Mouse (Mus musculus) fibroblast of lung, adult 2 months (primary cell): ENCODE results near the gene Zc3h10.
"Not testable (repeated sequence)": the region's sequence is repeated elsewhere in the genome, so short reads cannot be mapped to it uniquely, and the experiment has no call there.

Experiments
- DNase-seq: peaks from one replicate; pipeline ENCODE4 v3.0.0-alpha.2; 2011; ENCODE audit warnings: low read depth

Zc3h10 gene

GRCm38 (mm10) chr10:128547361-128548032, at the start of gene Zc3h10:
TSS of gene Zc3h10 (minus strand) at chr10:128547774.
- peak; percentile 90 for DNase-seq

DNA sequence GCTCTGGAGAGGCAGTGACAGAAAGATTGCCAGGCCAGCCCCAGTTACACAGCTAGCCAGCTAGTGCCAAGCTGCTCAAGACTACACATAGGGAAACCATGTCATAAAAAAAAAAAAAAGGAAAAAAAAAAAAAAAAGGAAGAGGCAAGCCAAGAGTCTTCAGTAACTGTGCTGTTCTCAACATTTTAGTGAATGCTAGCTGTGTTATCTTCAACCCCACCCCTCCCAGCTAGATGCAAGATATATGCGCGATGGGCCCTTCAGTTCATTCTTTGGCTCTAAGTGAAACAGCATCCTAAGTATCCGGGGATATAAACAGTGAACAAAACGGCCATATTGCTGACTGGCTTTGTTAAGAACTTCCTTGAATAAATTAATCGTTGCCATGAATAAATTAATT, 45.2 kb upstream of the Zc3h10 start:
- DNase-seq: no peak

DNA sequence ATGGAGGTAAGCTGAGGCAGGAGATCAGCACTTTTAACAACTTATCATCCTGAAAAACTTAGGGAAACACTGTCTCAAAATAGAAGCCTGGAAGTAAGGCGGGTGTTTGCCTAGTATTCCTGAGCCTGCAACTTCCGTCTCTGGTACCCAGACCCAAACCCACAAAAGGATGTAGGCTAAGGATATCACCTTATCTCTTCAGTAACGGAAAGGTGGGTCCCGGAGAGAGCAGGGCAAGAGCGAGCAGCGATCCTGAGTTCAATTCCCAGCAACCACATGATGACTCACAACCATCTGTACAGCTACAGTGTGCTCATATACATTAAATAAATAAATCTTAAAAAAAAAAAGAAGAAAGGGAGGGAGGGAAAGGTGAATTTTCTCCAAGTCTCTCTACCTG, 43.9 kb upstream of the Zc3h10 start:
- no peak for DNase-seq

DNA sequence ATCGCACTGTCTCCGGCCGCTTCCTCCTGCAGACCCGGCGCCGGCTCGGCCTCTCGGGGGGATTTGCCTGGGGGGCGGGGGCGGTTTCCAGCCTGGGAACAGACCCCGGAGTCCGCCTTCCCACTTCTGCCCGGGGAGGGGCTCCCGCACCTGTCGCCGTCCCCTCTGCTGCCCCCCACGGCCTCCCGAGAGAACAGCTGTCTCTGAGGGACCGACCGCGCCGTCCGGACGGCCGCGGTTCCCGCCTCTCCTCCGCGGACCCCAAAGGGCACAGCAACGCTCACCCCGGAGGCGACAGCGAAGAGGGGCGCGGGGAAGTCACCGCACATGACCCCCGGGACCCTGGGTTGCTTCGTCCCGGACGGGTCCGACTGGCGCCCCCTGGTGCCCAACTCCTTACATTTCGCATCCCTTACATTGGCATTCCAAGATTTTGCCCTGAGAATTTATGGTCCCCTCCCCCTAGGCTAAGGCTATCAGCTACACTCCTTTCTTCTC, 42.7 kb upstream of the Zc3h10 start:
- DNase-seq: no peak

DNA sequence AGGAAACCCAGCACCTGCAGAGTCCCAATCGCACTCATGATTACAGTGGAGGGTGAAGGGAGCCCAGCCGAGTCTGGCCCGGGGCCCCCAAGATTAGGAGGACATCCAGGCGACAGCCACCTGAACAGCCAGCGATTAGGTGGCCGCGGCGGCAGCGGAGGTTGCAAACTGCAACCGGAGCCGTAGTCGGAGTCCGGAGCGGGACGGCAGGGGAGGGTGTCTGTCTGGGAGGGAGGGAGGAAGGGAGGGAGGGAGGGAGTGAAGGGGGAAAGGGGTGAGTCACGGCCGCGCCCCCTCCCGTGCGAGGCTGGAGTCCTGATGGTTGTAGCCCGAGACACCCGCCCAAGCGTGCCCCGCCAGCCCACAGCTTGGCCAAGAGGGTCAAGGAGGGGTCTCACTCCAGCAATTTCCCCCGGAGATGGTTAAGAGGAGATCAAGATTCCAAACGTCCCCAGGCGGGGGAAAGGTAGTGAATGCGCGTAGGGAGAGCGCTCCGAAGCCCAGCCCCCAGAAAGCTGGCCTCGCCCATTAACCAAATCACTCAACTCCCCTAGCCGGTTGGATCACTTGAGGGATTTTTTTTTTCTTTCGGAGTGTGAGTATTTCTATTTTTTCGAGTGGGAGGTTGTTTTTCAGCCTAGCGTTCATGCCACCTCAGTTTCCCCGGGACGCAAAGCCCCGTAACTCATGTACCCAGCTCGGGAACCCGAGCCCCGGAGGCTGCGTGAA, 42.1 kb upstream of the Zc3h10 start, which contains the start of gene Erbb3:
Erbb3 (minus strand) TSS at position 189 of the 729 bp plus-strand sequence.
- peak; percentile 21 for DNase-seq

DNA sequence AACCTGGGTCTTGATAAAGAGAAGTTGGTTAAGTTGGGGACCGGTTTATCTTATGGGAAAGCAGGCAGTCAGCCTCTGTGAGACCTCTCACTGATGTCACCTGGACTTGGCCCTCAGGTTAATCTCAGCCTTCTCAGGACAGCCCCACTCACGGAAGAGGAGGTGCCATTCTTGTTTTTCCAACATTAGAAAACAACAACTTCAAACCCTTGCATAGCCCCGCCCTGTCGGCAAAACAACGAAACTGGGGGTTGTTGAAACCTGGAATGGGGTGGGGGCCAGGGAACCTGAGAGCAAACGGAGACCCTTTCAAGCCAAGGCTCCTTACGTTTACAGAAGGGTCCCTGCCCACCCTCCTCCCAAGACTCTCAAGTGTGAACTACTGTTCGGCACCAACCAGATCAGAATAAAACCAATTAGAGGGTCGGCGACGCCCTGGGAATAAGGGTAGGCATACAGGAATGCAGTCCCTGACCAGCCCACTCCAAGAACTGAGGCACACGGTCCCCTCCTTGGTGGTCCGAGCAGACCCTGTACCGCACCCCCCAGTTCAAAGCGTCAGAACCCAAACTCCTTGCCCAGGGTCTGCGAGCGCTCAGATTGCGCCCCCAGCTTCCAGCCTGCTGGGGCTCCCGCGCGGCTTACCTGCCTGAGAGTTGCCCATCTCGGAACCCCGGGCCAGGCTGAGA, 41.3 kb upstream of the Zc3h10 start:
- DNase-seq: no peak

- DNase-seq: no peak
Measured at GRCm38 (mm10) chr10:128588136-128588535, 40.6 kb upstream of the Zc3h10 start.

DNA sequence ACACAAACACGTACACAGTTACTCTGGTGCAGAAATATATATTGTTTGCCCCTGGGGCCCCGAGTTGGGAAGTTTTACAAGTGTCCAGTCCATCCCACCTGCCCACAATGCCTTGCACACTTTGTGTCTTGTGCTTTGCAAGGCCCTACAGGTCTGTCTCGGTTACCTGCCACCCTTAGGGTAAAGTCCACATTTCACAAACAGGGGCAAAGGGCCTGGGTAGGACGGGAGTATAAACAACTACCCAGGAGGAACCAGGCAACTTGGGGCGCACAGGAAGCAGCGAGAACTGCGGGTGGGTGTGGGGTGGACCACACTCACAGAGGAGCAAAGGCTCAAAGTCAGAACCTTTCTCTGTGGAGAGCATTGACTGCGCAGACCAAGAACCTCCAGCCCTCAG, 40.1 kb upstream of the Zc3h10 start:
- no peak for DNase-seq

GRCm38 (mm10) chr10:128587120-128587519, 39.5 kb upstream of the Zc3h10 start:
- no peak for DNase-seq

DNA sequence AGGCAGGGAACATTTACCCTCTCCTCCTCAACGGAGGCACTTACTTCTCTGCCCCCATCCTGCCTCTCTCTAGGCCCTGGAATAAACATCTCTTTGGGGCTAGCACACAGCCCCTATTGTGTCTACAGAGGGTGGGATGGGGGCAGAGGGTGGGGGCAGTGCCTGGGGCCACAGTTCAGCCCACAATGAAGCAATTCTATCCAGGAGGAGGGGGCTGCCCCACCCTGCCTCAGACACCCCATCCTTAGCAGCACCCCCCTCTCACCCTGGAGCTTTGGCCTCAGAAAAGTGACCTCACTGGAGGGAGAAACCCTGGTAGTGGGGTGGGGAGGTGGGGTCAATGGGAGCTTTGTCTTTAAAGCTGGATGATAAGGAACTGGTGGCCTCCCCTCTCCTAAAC, 39.0 kb upstream of the Zc3h10 start:
- DNase-seq: no peak

DNA sequence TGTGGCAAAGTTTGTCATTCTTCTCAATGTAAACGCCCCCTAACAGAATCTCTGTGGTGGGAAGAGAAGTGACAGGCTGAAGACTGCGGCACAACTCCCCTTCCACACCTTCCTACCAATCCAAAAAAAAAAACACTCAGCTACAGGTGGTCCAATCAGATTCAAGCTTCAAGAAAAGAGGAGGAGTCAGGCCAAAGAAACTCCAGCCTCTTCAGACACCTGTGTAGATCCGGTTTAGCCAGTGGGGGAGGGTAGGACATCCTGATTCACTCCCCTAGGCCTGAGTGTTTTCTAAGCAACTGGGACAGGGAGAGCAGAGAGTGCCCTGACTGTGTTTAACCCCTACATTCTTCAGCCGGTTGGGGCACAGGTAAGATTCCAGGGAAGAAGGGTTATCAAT, 36.8 kb upstream of the Zc3h10 start:
- no peak for DNase-seq

GRCm38 (mm10) chr10:128583644-128584043, 36.1 kb upstream of the Zc3h10 start:
- DNase-seq: no peak

DNA sequence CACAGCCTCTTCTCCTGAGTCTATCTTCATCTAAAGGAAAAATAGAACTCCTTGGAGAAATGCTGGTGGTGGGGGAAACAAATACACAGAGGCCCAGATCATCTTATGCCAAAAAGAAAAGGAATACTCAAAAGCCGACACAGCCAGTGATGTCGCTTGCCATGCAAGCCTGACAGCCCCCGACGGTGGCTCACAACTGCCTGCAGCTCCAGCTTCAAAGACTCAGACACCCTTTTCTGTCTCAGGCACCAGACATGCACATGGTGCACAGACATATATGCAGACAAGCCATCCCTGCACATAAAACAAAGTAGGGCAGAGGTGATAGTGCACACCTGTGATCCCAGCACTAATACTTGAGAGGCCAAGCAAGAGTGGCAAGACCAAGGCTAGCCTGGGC, 32.2 kb upstream of the Zc3h10 start:
- no peak for DNase-seq

GRCm38 (mm10) chr10:128579298-128579697, 31.7 kb upstream of the Zc3h10 start:
- DNase-seq: no peak

DNA sequence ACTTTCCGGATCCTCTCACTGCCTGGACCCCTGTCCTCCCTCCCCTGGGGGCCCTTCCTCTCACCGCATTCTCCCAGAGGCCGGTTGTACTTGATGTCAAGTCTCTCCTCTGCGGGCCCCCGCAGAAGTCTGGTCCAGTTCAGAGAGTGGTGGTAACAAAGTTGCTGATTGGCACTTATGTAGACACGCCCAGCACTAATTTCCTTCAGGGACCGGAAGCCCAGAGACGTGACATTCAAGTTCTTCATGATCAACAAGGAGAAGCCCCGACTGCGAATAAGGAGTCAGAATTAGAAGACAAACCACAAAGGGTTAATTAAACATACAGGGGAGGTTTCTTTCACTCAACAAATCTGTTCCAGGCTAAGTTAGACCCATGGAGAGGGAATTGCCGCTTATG, 30.8 kb upstream of the Zc3h10 start:
- DNase-seq: no peak

- no peak for DNase-seq
Measured at GRCm38 (mm10) chr10:128575063-128575462, 27.5 kb upstream of the Zc3h10 start.

- DNase-seq: peak; percentile 98
Measured at GRCm38 (mm10) chr10:128565788-128566531, 18.4 kb upstream of the Zc3h10 start, which contains the start of gene Pa2g4. TSS of gene Pa2g4 (minus strand) at chr10:128565987.

- no peak for DNase-seq
Measured at GRCm38 (mm10) chr10:128565206-128565787, 17.7 kb upstream of the Zc3h10 start.

- no peak for DNase-seq
Measured at GRCm38 (mm10) chr10:128563544-128563943, 16.0 kb upstream of the Zc3h10 start.

DNA sequence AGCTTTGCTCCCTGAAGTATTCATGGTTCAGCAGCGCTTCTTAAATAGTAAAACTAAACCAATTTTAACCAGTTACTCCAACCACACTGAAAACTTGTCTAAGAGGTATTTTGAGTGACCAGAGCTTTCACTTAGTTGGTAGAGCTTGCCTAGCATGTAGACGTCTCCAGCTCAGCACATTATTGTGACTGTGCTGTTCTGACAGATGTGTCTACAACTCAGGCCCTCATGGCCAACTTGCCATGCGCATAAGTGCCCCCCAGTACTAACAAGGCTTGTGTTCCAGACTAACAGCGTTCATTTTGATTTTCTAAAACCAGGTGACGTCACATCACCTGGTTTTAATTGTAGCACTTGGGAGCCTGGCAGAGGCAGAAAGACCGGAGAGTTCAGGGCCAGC, 9.4 kb upstream of the Zc3h10 start:
- no peak for DNase-seq

DNA sequence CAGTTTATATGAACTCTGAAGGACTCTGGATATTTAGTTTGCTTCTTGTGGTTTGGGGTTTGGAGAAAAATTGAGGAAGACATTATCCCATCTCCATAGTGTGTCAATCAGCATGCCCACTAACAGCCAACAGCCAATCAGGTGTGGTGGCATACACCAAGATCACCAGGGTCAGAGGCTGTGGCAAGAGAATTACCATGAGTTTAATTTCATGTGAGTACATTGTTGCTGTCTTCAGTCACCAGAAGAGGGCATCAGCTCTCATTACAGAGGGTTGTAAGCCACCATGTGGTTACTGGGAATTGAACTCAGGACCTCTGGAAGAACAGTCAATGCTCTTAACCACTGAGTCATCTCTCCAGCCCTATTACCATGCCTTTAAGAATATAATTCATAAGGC, 8.7 kb upstream of the Zc3h10 start:
- no peak for DNase-seq

- DNase-seq: not testable (repeated sequence)
Measured at GRCm38 (mm10) chr10:128555567-128555966, 8.0 kb upstream of the Zc3h10 start.
